ENCODE assay signal across 8 mouse cellular contexts in genomic region chr12:111678997-111679396, GRCm38 (mm10). TPM values are rescaled to one million over a fixed set of nuclear protein-coding genes. Genes with fewer than 3 reads are reported as not detected.
DNase-seq lines count a peak whose midpoint lies in the region; ATAC-seq and TF ChIP-seq lines count a peak whose summit lies in the region.

No protein-coding gene starts in this region.

- in situ Hi-C loops in ES-E14 (cut with MboI; ENCODE audit: low sequenced_read_pairs in 2 of 2, unreplicated experiment in 2 of 2), result no loop called here

- no peak for ATAC-seq in heart, embryonic 11.5 days (replicated peaks; ENCODE audit: insufficient number of reproducible peaks, low FRiP score, low TSS enrichment)
- no peak for ATAC-seq in midbrain, embryonic 11.5 days (ENCODE audit: low FRiP score)

- H3K4me3 ChIP-seq in heart, embryonic 11.5 days (ENCODE audit: low read depth, low read length), result peak overlapping the region; percentile 69
- peak overlapping the region; percentile 93 to 94 for H3K4me3 ChIP-seq in ES-E14 (ENCODE audit: insufficient read depth in 1 of 2, low read depth in 1 of 2, low read length in 2 of 2, poor library complexity in 1 of 2, severe bottlenecking in 1 of 2)
- H3K4me3 ChIP-seq in hindbrain, embryonic 10.5 days, result peak overlapping the region; percentile 96
- peak overlapping the region; percentile 88 for H3K4me3 ChIP-seq in midbrain, embryonic 11.5 days (ENCODE audit: low read depth, low read length)

- H3K9me3 ChIP-seq in heart, embryonic 11.5 days (replicated peaks; ENCODE audit: control insufficient read depth, low read length), result no peaks in the 10 kb centered on the region
- no peaks in the 10 kb centered on the region for H3K9me3 ChIP-seq in ES-E14 (ENCODE audit: control insufficient read depth, insufficient read depth, low read depth, low read length)
- no peaks in the 10 kb centered on the region for H3K9me3 ChIP-seq in hindbrain, embryonic 10.5 days
- H3K9me3 ChIP-seq in midbrain, embryonic 11.5 days (ENCODE audit: control insufficient read depth, low read length), result no peaks in the 10 kb centered on the region

- no peaks in the 10 kb centered on the region for H3K36me3 ChIP-seq in heart, embryonic 11.5 days (ENCODE audit: control insufficient read depth, insufficient read depth, low read length)
- peaks cover 35% of the 10 kb centered on the region for H3K36me3 ChIP-seq in ES-E14 (ENCODE audit: control insufficient read depth, insufficient read depth, low read length, poor library complexity, severe bottlenecking)
- peaks cover 41% of the 10 kb centered on the region for H3K36me3 ChIP-seq in hindbrain, embryonic 10.5 days
- H3K36me3 ChIP-seq in midbrain, embryonic 11.5 days (ENCODE audit: control insufficient read depth, insufficient read depth, low read length), result peaks cover 7% of the 10 kb centered on the region; the same call in 1 of the 2 replicates

- peak overlapping the region; percentile 75 for H3K4me2 ChIP-seq in heart, embryonic 11.5 days
- peak overlapping the region; percentile 67 for H3K4me2 ChIP-seq in midbrain, embryonic 11.5 days

- H3K4me1 ChIP-seq in heart, embryonic 11.5 days (ENCODE audit: control insufficient read depth, insufficient read depth, low read length), result peaks cover 38% of the 10 kb centered on the region
- peaks cover 5 to 30% of the 10 kb centered on the region in 2 experiments; a peak in 2 of 4 replicates for H3K4me1 ChIP-seq in ES-E14 (ENCODE audit: control insufficient read depth in 2 of 2, insufficient read depth in 2 of 2, low read length in 2 of 2, poor library complexity in 1 of 2)
- H3K4me1 ChIP-seq in hindbrain, embryonic 10.5 days (replicated peaks), result peaks cover 68% of the 10 kb centered on the region
- peaks cover 16% of the 10 kb centered on the region for H3K4me1 ChIP-seq in midbrain, embryonic 11.5 days (ENCODE audit: control insufficient read depth, insufficient read depth, low read length)

- no peak for DNase-seq in heart, adult 11 months
- DNase-seq in ES-E14 (ENCODE audit: low read depth, low spot score), result no peak
- no peak for DNase-seq in hindbrain, embryonic 10.5 days (ENCODE audit: low spot score)
- no peak for DNase-seq in midbrain, embryonic 11.5 days (ENCODE audit: low spot score, missing footprints)
- DNase-seq in layer of hippocampus, adult 18-20 months (ENCODE audit: low spot score in 2 of 2), result no peak
- no peak for DNase-seq in c-Kit-positive CD71-positive TER-119-positive erythroid progenitor cells, embryonic 14.5 days (ENCODE audit: low spot score)
- DNase-seq in lung, postnatal 36 days, result no peak

- WGBS in heart, embryonic 11.5 days (ENCODE audit: insufficient replicate concordance), result 34% methylated on average over 7 of the region's 7 CpGs
- WGBS in hindbrain, embryonic 10.5 days, result 54% methylated on average over 7 of the region's 7 CpGs
- WGBS in midbrain, embryonic 11.5 days, result 58% methylated on average over 7 of the region's 7 CpGs

- H3K9ac ChIP-seq in heart, embryonic 11.5 days (ENCODE audit: low read depth, low read length), result peak overlapping the region; percentile 83
- H3K9ac ChIP-seq in ES-E14 (ENCODE audit: insufficient read depth, low read depth, low read length, poor library complexity, severe bottlenecking), result peak overlapping the region; percentile 93
- peak overlapping the region; percentile 81 for H3K9ac ChIP-seq in midbrain, embryonic 11.5 days (ENCODE audit: low read length)

- no peaks in the 10 kb centered on the region for H3K27me3 ChIP-seq in heart, embryonic 11.5 days (ENCODE audit: control insufficient read depth, insufficient read depth, low read length)
- H3K27me3 ChIP-seq in hindbrain, embryonic 10.5 days (ENCODE audit: insufficient read depth, poor library complexity, severe bottlenecking), result peaks cover 22% of the 10 kb centered on the region
- H3K27me3 ChIP-seq in midbrain, embryonic 11.5 days (ENCODE audit: control insufficient read depth, insufficient read depth, low read length), result peaks cover under 1% of the 10 kb centered on the region; the same call in 1 of the 2 replicates

- H3K27ac ChIP-seq in heart, embryonic 11.5 days (ENCODE audit: low read depth, low read length), result no peak overlapping the region
- H3K27ac ChIP-seq in ES-E14 (ENCODE audit: insufficient read depth, low read depth, low read length, poor library complexity, severe bottlenecking), result no peak overlapping the region
- peak overlapping the region; percentile 93 for H3K27ac ChIP-seq in hindbrain, embryonic 10.5 days
- H3K27ac ChIP-seq in midbrain, embryonic 11.5 days (ENCODE audit: low read depth, low read length), result no peak overlapping the region

TF ChIP-seq in ES-E14, 5 proteins besides CTCF, POLR2A, EP300 and RAD21:
- TF ChIP-seq MAFK (IDR thresholded peaks at IDR 0.05; ENCODE audit: insufficient read depth, low read depth, low read length) (no peak), ZC3H11A (IDR thresholded peaks at IDR 0.05; ENCODE audit: borderline replicate concordance, low read depth, low read length) (no peak), ZNF384 (IDR thresholded peaks at IDR 0.05; ENCODE audit: low read depth, low read length) (peak; percentile 81), HCFC1 (IDR thresholded peaks at IDR 0.05; ENCODE audit: borderline replicate concordance, insufficient read depth, low read length) (no peak), CHD2 (IDR thresholded peaks at IDR 0.05; ENCODE audit: low read depth, low read length) (no peak)

RNA-seq across cellular contexts. Expression of gene Trmt61a, which starts 1.1 kb away (rescaled TPM):
- 3.4 and 4.6 TPM in 2 replicates for polyA plus RNA-seq in heart, embryonic 11.5 days (2014; fragmentation: Nextera tagmentation; extraction: Ambion mirVana)
- 32.6 and 33.7 TPM in 2 replicates for total RNA-seq in ES-E14 (2012; rRNA removed)
- polyA plus RNA-seq in hindbrain, embryonic 10.5 days (2016; fragmentation: Nextera tagmentation; extraction: Ambion mirVana), result 15.1 and 16.2 TPM in 2 replicates
- polyA plus RNA-seq in midbrain, embryonic 11.5 days (2014; fragmentation: Nextera tagmentation; extraction: Ambion mirVana), result 5.5 and 6.0 TPM in 2 replicates
- 10 to 100 TPM; 18.5 to 18.8 TPM for total RNA-seq in layer of hippocampus, adult 18-20 months (2021)

RNA-seq across cellular contexts. Expression of gene Ckb, which starts 6.9 kb away (rescaled TPM):
- polyA plus RNA-seq in heart, embryonic 11.5 days (2014; fragmentation: Nextera tagmentation; extraction: Ambion mirVana), result 454 and 458 TPM in 2 replicates
- total RNA-seq in ES-E14 (2012; rRNA removed), result 333 and 353 TPM in 2 replicates
- 2,059 and 2,773 TPM in 2 replicates for polyA plus RNA-seq in hindbrain, embryonic 10.5 days (2016; fragmentation: Nextera tagmentation; extraction: Ambion mirVana)
- polyA plus RNA-seq in midbrain, embryonic 11.5 days (2014; fragmentation: Nextera tagmentation; extraction: Ambion mirVana), result 2,717 and 2,900 TPM in 2 replicates
- 1,000 to 10,000 TPM; 1,388 to 1,396 TPM for total RNA-seq in layer of hippocampus, adult 18-20 months (2021)

RNA-seq across cellular contexts. Expression of gene Bag5, which starts 34.1 kb away (rescaled TPM):
- polyA plus RNA-seq in heart, embryonic 11.5 days (2014; fragmentation: Nextera tagmentation; extraction: Ambion mirVana), result 41.8 and 42.8 TPM in 2 replicates
- 9.7 and 14.8 TPM in 2 replicates for total RNA-seq in ES-E14 (2012; rRNA removed)
- polyA plus RNA-seq in hindbrain, embryonic 10.5 days (2016; fragmentation: Nextera tagmentation; extraction: Ambion mirVana), result 53.5 and 53.6 TPM in 2 replicates
- 62.2 and 64.1 TPM in 2 replicates for polyA plus RNA-seq in midbrain, embryonic 11.5 days (2014; fragmentation: Nextera tagmentation; extraction: Ambion mirVana)
- total RNA-seq in layer of hippocampus, adult 18-20 months (2021), result 10 to 100 TPM; 54.9 to 58.5 TPM

RNA-seq across cellular contexts. Expression of gene Apopt1, which starts 34.1 kb away (rescaled TPM):
- 50.0 and 51.3 TPM in 2 replicates for polyA plus RNA-seq in heart, embryonic 11.5 days (2014; fragmentation: Nextera tagmentation; extraction: Ambion mirVana)
- 14.4 and 15.2 TPM in 2 replicates for total RNA-seq in ES-E14 (2012; rRNA removed)
- polyA plus RNA-seq in hindbrain, embryonic 10.5 days (2016; fragmentation: Nextera tagmentation; extraction: Ambion mirVana), result 55.3 and 59.2 TPM in 2 replicates
- 50.8 and 54.7 TPM in 2 replicates for polyA plus RNA-seq in midbrain, embryonic 11.5 days (2014; fragmentation: Nextera tagmentation; extraction: Ambion mirVana)
- 10 to 100 TPM; 32.9 to 37.4 TPM for total RNA-seq in layer of hippocampus, adult 18-20 months (2021)
